Mouse (Mus musculus) forebrain, embryonic 12.5 days (tissue): Measurements from ENCODE around the gene Gm17622. TPM values are rescaled to one million over a fixed set of nuclear protein-coding genes. Genes with fewer than 3 reads are reported as not detected.

ENCODE experiments used
- ATAC-seq: fragments of 200-750 bp; cut with Nextera tagmentation; 2 replicates; pipeline ENCODE4 v1.8.0; 2017; ENCODE audit warnings: moderate TSS enrichment; ENCODE audit not compliant: low FRiP score
- H3K27ac ChIP-seq: fragments of 300-500 bp; sonication (generic); 2 replicates; pipeline ENCODE4 v1.5.1; 2016; ENCODE audit warnings: mild to moderate bottlenecking
- H3K27me3 ChIP-seq: fragments of 300-500 bp; sonication (generic); 2 replicates; pipeline ENCODE4 v1.6.1; 2016; ENCODE audit warnings: mild to moderate bottlenecking
- H3K36me3 ChIP-seq: fragments of 300-500 bp; sonication (generic); replicated peaks from 2 replicates; pipeline ENCODE4 v1.6.1; 2016; ENCODE audit warnings: mild to moderate bottlenecking
- H3K4me1 ChIP-seq: fragments of 300-500 bp; sonication (generic); 2 replicates; pipeline ENCODE4 v1.6.1; 2016
- H3K4me2 ChIP-seq: fragments of 300-500 bp; sonication (generic); 2 replicates; pipeline ENCODE4 v1.6.1; 2016; ENCODE audit warnings: mild to moderate bottlenecking, moderate library complexity
- H3K4me3 ChIP-seq: fragments of 300-500 bp; sonication (generic); replicated peaks from 2 replicates; pipeline ENCODE4 v1.5.1; 2016; ENCODE audit warnings: mild to moderate bottlenecking
- H3K9ac ChIP-seq: fragments of 300-500 bp; sonication (generic); 2 replicates; pipeline ENCODE4 v1.6.1; 2016; ENCODE audit warnings: mild to moderate bottlenecking
- H3K9me3 ChIP-seq: fragments of 300-500 bp; sonication (generic); 2 replicates; pipeline ENCODE4 v1.6.1; 2016
- WGBS: fragments of 180-500 bp; shearing (Covaris S2); methylation state at CpG from one replicate; pipeline ENCODE4 v1.1.7; 2016; 5-methylcytosine and 5-hydroxymethylcytosine counted together
- polyA plus RNA-seq: library from polyadenylated mRNA; unstranded; fragments of >200 nt; fragmentation: Nextera tagmentation; extraction: Ambion mirVana; gene quantifications from 2 replicates; pipeline ENCODE4 v1.2.1, GENCODE M21; 2016

Gene Gm17622
- polyA plus RNA-seq, 1 experiment from 2014 or later, result not detected

DNA sequence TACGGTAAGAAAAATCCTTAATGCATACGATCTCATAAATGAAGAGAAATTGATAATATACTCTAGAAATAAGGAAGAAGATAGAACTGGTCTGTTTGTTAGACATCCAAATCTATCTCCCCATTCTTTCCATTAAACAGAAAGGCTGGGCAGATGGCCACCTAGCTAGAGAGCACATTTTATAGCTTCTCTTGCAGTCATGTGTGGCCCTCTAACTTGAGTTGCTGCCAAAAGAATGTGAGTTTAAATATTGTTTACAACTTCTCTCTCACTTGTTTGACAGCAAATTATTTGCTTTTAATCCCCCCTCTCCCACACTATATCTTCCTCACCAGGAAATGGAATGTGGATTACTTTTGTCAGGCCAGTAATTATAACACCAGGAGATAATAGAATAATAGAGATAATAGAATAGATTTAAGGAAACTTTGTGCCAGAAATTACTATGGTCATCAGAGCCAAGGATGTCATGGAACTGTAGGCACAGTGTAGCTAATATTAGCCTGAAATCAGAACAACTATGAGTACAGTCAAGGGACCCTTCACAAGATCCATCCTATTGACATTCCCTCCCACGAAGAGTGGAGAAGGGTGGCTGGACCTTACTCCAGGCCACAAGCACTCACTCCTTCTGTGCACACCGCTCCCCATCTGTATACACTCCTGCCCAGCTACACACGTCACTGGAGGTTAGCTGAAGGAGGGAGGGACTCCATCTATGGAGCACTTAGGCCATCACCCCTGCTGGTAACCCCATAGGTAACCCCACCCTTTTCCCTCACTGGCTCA lies 23.8 kb downstream of the Gm17622 start:
- no peak for ATAC-seq
- Histone ChIP-seq H3K27ac (no peak overlapping the region), H3K36me3 (no peaks in the 10 kb centered on the region), H3K4me2 (no peak overlapping the region), H3K4me1 (no peaks in the 10 kb centered on the region), H3K4me3 (no peak overlapping the region), H3K9ac (no peak overlapping the region), H3K9me3 (no peaks in the 10 kb centered on the region), H3K27me3 (no peaks in the 10 kb centered on the region)
- WGBS, result 88% methylated on average over 5 of the region's 5 CpGs

DNA sequence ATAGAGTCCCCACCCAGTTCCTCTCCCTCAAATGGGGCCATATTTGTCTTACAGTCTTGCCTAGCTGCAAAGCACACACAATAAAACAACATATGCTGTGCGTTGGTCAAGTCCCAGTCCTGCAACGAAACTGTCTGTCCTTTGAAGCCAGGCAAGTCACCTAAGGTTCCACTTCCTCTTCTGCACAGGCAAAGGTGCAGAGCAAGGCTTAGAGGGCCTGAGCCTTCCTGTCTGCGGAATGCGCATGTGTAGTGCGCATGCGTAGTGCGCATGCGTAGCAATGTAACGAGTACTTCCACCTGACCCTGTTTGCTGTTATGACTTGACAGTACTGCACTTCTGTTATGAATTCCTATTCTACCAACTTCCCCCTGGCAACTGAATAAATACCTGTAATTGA lies 25.7 kb downstream of the Gm17622 start:
- H3K36me3 ChIP-seq, result no peaks in the 10 kb centered on the region; the same call in 1 of the 2 replicates
- 96% methylated on average over 9 of the region's 9 CpGs for WGBS
- no peak for ATAC-seq

DNA sequence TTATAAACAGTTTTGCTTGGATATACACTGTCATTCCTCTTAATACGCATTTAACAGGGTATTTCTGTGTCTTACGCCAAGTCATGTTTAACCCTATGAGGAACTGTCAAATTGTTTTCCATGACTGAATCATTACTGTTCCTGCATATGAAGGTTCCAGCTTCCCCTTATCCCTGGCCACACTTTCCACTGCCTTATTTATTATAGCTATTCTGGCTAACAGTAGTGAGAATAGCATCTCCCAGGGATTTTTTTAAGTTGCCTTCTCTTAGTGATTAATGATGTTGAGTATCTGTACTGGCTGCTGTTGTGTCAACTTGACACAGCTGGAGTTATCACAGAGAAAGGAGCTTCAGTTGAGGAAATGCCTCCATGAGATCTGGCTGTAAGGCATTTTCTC lies 26.8 kb downstream of the Gm17622 start:
- WGBS, result 96% methylated on average over 2 of the region's 2 CpGs
- no peaks in the 10 kb centered on the region; the same call in 1 of the 2 replicates for H3K36me3 ChIP-seq
- H3K4me3 ChIP-seq, result no peak overlapping the region
- H3K9me3 ChIP-seq, result no peaks in the 10 kb centered on the region
- H3K9ac ChIP-seq, result no peak overlapping the region
- H3K4me2 ChIP-seq, result no peak overlapping the region
- H3K27ac ChIP-seq, result no peak overlapping the region
- ATAC-seq, result no peak
- H3K27me3 ChIP-seq, result no peaks in the 10 kb centered on the region
- H3K4me1 ChIP-seq, result no peaks in the 10 kb centered on the region

More for the DNA sequence above, 25.7 kb downstream of the Gm17622 start:
- H3K4me2 ChIP-seq, result no peak overlapping the region
- no peak overlapping the region for H3K4me3 ChIP-seq
- H3K27ac ChIP-seq, result no peak overlapping the region
- H3K9me3 ChIP-seq, result no peaks in the 10 kb centered on the region
- H3K27me3 ChIP-seq, result no peaks in the 10 kb centered on the region
- H3K9ac ChIP-seq, result no peak overlapping the region
- H3K4me1 ChIP-seq, result no peaks in the 10 kb centered on the region

DNA sequence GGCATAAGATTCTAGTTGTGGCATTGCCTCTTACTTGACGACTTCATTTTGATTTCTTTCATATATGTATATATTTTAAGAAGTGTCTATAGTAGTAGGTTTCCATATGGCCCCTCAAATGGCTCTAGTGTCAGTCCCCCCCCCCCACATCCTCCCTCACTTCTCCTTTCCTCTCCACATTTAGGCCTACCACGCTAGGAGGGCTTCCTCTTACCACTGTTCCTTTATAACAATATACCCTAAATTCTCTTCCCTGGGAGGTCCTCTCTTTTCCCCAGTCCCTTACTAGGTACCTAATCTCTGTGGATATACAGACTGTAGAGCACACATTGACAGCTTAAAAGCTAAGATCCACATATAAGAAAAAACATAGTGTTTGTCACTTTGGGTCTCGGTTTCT lies 30.8 kb downstream of the Gm17622 start:
- Histone ChIP-seq H3K4me1 (no peaks in the 10 kb centered on the region), H3K27ac (no peak overlapping the region), H3K9ac (no peak overlapping the region), H3K9me3 (no peaks in the 10 kb centered on the region), H3K4me2 (no peak overlapping the region), H3K27me3 (no peaks in the 10 kb centered on the region), H3K4me3 (no peak overlapping the region), H3K36me3 (no peaks in the 10 kb centered on the region; the same call in 1 of the 2 replicates)
- no peak for ATAC-seq
- 88% methylated on average over 3 of the region's 3 CpGs for WGBS

DNA sequence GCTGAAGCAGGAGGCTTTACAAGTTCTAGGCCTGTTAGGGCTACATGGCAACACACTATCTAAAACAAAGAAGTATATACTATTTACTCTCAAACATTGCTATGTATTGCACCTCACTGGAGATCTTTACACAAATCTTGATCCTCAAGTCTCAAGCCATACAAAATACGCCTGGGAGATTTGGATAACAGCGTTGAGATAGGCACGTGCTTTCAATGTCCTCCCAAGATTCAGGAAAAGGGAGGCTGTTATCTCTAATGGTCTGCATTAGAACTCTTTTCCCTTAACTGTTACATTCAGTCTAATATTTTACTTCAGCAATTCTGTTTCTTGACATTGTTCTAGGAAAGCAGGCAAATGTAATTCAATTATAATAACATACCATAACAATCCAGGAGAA lies 36.5 kb downstream of the Gm17622 start:
- no peak for ATAC-seq
- no peak overlapping the region for H3K4me3 ChIP-seq
- whole genome bisulfite sequencing, result 91% methylated on average over 3 of the region's 3 CpGs

DNA sequence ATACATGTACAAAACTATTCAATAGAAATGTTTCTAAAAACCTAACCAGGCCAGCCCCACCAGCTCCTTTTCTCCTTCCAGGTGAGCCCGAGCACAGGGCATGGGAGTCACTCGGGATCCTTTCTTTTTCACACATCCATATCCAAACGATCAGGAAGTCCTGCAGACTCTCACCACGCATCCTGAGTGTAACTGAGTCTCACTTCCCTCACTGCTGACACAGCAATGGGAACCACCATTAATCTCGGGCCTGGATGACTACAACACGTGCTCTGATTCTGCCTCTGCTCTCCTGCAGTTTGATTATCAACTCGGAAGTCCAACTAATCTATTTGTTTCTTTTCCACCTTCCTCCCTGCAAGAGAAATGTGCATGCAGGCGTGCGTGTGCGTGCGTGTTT lies 37.3 kb downstream of the Gm17622 start:
- no peak overlapping the region for H3K4me3 ChIP-seq
- no peak overlapping the region for H3K9ac ChIP-seq
- H3K4me1 ChIP-seq, result no peaks in the 10 kb centered on the region
- 95% methylated on average over 11 of the region's 11 CpGs for WGBS
- no peaks in the 10 kb centered on the region for H3K36me3 ChIP-seq
- H3K4me2 ChIP-seq, result no peak overlapping the region
- H3K27ac ChIP-seq, result no peak overlapping the region
- H3K27me3 ChIP-seq, result no peaks in the 10 kb centered on the region
- no peaks in the 10 kb centered on the region for H3K9me3 ChIP-seq
- no peak for ATAC-seq

More for the DNA sequence above, 36.5 kb downstream of the Gm17622 start:
- no peak overlapping the region for H3K4me2 ChIP-seq
- no peaks in the 10 kb centered on the region for H3K36me3 ChIP-seq
- H3K9me3 ChIP-seq, result no peaks in the 10 kb centered on the region
- H3K9ac ChIP-seq, result no peak overlapping the region
- H3K4me1 ChIP-seq, result no peaks in the 10 kb centered on the region
- no peaks in the 10 kb centered on the region for H3K27me3 ChIP-seq
- no peak overlapping the region for H3K27ac ChIP-seq

DNA sequence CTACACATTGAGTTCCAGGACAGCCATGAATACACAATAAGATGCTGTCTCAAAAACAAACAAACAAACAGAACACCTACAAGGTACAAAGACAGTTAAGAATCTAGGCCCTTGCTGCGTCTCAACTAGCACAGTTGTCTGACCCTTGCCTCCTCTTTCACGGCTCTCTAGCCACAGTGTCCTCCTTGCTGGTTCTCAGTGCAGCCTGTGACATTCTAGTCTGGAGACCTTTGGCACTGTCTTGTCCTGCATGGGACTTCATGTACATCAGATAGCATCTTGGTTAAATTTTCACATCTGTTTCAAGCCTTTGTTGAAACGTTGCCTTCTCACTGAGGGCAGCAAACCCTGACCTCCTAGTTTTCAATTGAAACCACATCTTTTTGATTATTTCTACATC lies 38.2 kb downstream of the Gm17622 start:
- H3K27ac ChIP-seq, result no peak overlapping the region
- no peaks in the 10 kb centered on the region for H3K27me3 ChIP-seq
- no peak for ATAC-seq
- H3K4me3 ChIP-seq, result no peak overlapping the region
- 89% methylated on average over 3 of the region's 3 CpGs for WGBS
- H3K9me3 ChIP-seq, result no peaks in the 10 kb centered on the region
- no peak overlapping the region for H3K4me2 ChIP-seq
- no peak overlapping the region for H3K9ac ChIP-seq
- H3K36me3 ChIP-seq, result no peaks in the 10 kb centered on the region
- H3K4me1 ChIP-seq, result no peaks in the 10 kb centered on the region; the same call in 1 of the 2 replicates

DNA sequence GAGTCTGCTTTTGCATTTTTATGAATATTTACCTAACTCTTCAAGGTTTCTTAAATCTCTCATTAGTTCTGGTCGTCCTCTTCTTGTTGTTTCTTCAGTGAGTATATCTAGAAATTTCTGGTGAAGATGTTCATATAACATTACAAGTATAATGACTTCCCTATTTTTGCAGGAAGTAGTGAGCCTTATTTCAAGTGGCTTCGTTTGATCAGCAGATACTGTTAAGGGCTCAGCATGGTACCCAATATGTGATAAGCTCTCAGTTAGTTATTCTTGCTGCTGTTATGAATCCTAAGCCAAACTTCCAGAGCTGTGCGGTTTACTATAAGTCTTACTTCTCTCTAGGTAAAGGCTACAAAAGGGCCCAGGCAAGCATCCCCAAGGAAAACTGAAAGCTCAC lies 39.0 kb downstream of the Gm17622 start:
- Histone ChIP-seq H3K9ac (no peak overlapping the region), H3K4me3 (no peak overlapping the region), H3K27me3 (no peaks in the 10 kb centered on the region), H3K4me1 (no peaks in the 10 kb centered on the region; the same call in 1 of the 2 replicates), H3K27ac (no peak overlapping the region), H3K36me3 (no peaks in the 10 kb centered on the region), H3K9me3 (no peaks in the 10 kb centered on the region), H3K4me2 (no peak overlapping the region)
- no peak for ATAC-seq
- WGBS, result 91% methylated on average over 3 of the region's 3 CpGs

DNA sequence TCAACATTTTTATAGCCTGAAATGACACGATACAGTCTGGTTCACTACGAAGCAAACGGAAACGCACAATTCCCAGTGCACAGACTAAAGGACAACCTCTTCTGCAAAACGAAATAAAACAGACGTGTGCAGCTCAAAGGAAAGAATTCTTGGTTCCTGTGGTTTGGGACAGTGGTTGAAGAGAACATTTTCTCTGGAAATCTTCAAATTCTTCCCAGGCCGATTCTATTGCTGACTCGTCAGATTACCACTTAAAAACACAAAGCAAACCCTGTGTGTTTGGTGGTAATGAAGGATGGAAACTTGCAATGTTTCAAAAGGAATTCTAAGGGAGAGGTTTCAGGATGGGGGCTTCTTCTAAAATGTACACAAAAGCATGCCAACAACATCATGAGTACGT lies 39.5 kb downstream of the Gm17622 start:
- Histone ChIP-seq H3K4me3 (no peak overlapping the region), H3K4me2 (no peak overlapping the region), H3K9me3 (no peaks in the 10 kb centered on the region), H3K27me3 (no peaks in the 10 kb centered on the region), H3K36me3 (no peaks in the 10 kb centered on the region), H3K4me1 (no peaks in the 10 kb centered on the region; the same call in 1 of the 2 replicates), H3K27ac (no peak overlapping the region), H3K9ac (no peak overlapping the region)
- no peak for ATAC-seq
- 92% methylated on average over 9 of the region's 9 CpGs for WGBS

DNA sequence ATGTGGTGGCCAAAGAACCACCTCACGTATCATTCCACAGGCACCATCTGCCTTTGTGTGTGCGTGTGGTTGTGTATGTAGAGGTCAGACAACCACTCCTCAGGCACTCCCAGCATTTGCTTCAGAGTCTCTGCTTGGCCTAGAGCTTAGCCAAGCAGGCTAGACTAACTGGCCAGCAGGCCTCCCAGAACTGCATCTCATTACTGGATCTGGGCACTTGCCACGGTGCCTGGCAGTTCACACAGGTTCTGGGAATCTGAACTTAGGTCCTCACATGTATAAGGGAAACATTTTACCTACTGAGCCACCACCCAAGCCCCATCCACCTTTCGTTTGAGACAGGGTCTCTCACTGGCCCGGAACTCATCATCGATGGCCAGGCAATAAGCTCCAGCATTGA lies 41.6 kb downstream of the Gm17622 start:
- WGBS, result 90% methylated on average over 6 of the region's 6 CpGs
- ATAC-seq, result no peak
- no peaks in the 10 kb centered on the region for H3K9me3 ChIP-seq

DNA sequence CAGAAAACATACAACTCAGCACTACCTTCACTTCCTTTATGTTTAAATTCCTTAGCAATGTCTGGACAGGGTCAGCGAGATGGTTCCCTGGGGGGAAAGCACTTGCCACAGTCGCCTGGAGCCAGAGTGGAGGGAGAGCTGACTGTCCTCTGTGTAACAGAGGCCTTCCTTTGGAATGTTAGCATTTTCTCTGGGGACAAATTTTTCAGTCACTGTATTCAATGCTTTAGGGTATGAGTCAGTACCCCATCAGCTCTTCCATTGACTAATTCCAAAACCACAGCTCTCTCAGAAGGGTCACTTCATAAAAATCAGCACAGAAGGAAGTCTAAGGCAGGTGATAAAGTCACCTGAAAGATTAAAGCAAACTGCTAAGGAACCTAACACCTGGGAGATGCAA lies 43.2 kb downstream of the Gm17622 start:
- no peaks in the 10 kb centered on the region for H3K27me3 ChIP-seq
- H3K9ac ChIP-seq, result no peak overlapping the region
- no peaks in the 10 kb centered on the region; the same call in 1 of the 2 replicates for H3K4me1 ChIP-seq
- WGBS, result 74% methylated on average over 2 of the region's 2 CpGs
- ATAC-seq, result no peak
- no peak overlapping the region for H3K4me3 ChIP-seq
- H3K9me3 ChIP-seq, result no peaks in the 10 kb centered on the region
- H3K4me2 ChIP-seq, result no peak overlapping the region
- no peaks in the 10 kb centered on the region for H3K36me3 ChIP-seq
- H3K27ac ChIP-seq, result no peak overlapping the region

More for the DNA sequence above, 41.6 kb downstream of the Gm17622 start:
- H3K4me1 ChIP-seq, result no peaks in the 10 kb centered on the region; the same call in 1 of the 2 replicates
- H3K9ac ChIP-seq, result no peak overlapping the region
- H3K27me3 ChIP-seq, result no peaks in the 10 kb centered on the region
- H3K36me3 ChIP-seq, result no peaks in the 10 kb centered on the region
- no peak overlapping the region for H3K27ac ChIP-seq
- H3K4me2 ChIP-seq, result no peak overlapping the region
- H3K4me3 ChIP-seq, result no peak overlapping the region

DNA sequence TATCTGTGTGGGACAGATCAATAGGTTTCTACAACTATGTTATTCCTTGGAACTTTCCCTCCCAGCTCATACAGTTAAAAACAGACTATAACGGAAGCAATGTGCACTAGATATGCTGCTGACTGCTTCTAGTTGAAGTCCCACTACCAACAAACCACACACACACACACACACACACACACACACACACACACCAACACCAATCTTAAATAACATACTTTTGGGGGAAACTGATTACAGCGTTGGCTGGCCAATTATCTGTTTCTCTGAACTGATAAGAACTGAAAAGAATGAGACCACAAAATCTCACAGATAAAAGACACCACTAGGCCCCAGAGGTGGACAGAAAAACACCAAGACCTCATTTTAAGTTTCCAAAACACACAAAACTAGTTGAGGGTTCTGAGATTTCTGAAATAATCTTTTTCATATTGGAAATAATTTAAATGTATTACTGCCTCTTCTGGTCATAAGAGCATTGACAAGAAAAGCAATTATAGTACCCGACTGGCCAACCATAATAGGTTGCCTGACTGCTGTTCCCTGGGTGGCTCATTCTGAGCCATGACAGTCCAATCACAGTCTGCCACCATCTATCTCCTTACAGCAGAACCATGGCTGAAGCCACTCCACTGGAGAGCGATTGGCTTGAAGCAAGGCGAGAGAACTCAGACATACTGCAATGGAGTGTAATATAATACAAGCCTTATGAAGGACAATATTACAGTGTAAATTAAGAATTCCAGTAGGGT lies 46.5 kb downstream of the Gm17622 start:
- H3K4me2 ChIP-seq, result no peak overlapping the region
- ATAC-seq, result no peak
- no peak overlapping the region for H3K4me3 ChIP-seq
- no peaks in the 10 kb centered on the region for H3K9me3 ChIP-seq
- WGBS, result 85% methylated on average over 5 of the region's 5 CpGs
- H3K9ac ChIP-seq, result no peak overlapping the region
- peaks cover 3% of the 10 kb centered on the region for H3K4me1 ChIP-seq
- no peaks in the 10 kb centered on the region for H3K27me3 ChIP-seq
- no peaks in the 10 kb centered on the region for H3K36me3 ChIP-seq
- no peak overlapping the region for H3K27ac ChIP-seq
